Mouse (Mus musculus): ENCODE measurements around the gene Tpbpa. TPM values are rescaled to one million over a fixed set of nuclear protein-coding genes. Genes with fewer than 3 reads are reported as not detected.
"Not testable (repeated sequence)": the region's sequence is repeated elsewhere in the genome, so short reads cannot be mapped to it uniquely, and the experiment has no call there.

The Tpbpa gene
- polyA plus RNA-seq (2015; fragmentation: Nextera tagmentation; extraction: Ambion mirVana) = not detected in 2 replicates

DNA sequence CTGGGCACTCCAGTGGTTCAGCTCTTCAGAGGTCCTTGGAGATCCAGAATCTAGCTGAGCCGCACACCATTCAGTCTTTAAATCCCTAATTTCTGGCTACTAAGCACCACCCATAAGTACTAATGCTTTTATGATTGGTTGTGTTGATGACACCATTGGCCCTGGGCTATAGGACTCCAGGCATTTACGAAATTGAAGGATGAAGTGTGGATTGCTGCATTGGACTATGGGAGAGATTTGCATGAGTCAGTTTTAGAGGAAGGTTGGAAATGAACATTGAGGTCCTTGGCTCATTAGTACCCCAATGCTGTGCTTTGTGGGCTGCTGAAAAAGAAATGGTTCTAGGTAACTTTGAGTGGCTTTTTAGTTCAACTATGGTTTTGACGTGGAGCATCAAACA is at the start of gene Tpbpa:
Gene Tpbpa, minus strand, starts transcription at position 101 of the 400 bp plus-strand sequence.
- ATAC-seq; H3K4me1 ChIP-seq (ENCODE audit: control insufficient read depth, insufficient read depth, low read depth, low read length); H3K36me3 ChIP-seq (ENCODE audit: control insufficient read depth, insufficient read depth, low read length); H3K9ac ChIP-seq (ENCODE audit: low read depth, low read length); H3K4me2 ChIP-seq (ENCODE audit: low read length); H3K27me3 ChIP-seq (replicated peaks; ENCODE audit: control insufficient read depth, insufficient read depth, low read length); H3K27ac ChIP-seq (ENCODE audit: low read depth, low read length); H3K4me3 ChIP-seq (ENCODE audit: low read length); H3K9me3 ChIP-seq (ENCODE audit: control insufficient read depth, low read length): not testable (repeated sequence)
- WGBS = 79% methylated on average over 3 of the region's 3 CpGs

- H3K4me3 ChIP-seq (ENCODE audit: low read length); H3K27ac ChIP-seq (ENCODE audit: low read depth, low read length); H3K4me2 ChIP-seq (ENCODE audit: low read length); H3K27me3 ChIP-seq (replicated peaks; ENCODE audit: control insufficient read depth, insufficient read depth, low read length); H3K4me1 ChIP-seq (ENCODE audit: control insufficient read depth, insufficient read depth, low read depth, low read length); H3K36me3 ChIP-seq (ENCODE audit: control insufficient read depth, insufficient read depth, low read length); H3K9me3 ChIP-seq (ENCODE audit: control insufficient read depth, low read length); ATAC-seq; H3K9ac ChIP-seq (ENCODE audit: low read depth, low read length): not testable (repeated sequence)
- WGBS = 81% methylated on average over 4 of the region's 5 CpGs
Observed at GRCm38 (mm10) chr13:60986915-60987314, 45.1 kb upstream of the Tpbpa start.

DNA sequence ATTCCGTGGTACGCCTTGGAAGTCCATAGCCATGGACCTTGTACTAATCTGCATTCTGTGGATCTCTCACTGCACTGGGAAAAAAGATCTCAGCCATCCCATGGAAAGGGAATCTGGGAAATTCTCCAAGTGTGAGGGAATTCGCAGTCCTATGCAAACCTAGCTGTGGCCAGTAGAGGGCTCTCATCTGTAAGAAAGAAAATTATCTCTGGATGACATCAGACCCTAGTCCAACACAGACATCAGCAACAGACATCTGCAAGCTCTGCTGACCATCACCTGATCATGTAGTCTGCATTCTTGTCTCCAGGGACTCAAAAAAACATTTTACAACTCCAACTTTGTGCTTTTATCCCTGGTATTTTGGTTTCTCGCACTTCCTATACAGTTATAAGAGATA is 30.5 kb upstream of the Tpbpa start:
- not testable (repeated sequence) for ATAC-seq; H3K36me3 ChIP-seq (ENCODE audit: control insufficient read depth, insufficient read depth, low read length); H3K27me3 ChIP-seq (replicated peaks; ENCODE audit: control insufficient read depth, insufficient read depth, low read length); H3K4me1 ChIP-seq (ENCODE audit: control insufficient read depth, insufficient read depth, low read depth, low read length); H3K4me3 ChIP-seq (ENCODE audit: low read length); H3K9me3 ChIP-seq (ENCODE audit: control insufficient read depth, low read length); H3K27ac ChIP-seq (ENCODE audit: low read depth, low read length); H3K9ac ChIP-seq (ENCODE audit: low read depth, low read length); H3K4me2 ChIP-seq (ENCODE audit: low read length)
- WGBS = 65% methylated on average over 4 of the region's 4 CpGs

DNA sequence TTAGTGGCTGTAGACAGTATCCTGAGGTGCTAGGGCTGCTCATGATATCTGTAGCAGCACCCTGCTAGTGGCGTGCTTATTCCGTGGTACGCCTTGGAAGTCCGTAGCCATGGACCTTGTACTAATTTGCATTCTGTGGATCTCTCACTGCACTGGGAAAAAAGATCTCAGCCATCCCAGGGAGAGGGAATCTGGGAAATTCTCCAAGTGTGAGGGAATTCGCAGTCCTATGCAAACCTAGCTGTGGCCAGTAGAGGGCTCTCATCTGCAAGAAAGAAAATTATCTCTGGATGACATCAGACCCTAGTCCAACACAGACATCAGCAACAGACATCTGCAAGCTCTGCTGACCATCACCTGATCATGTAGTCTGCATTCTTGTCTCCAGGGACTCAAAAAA is 22.2 kb upstream of the Tpbpa start:
- 40% methylated on average over 4 of the region's 5 CpGs for WGBS
- peaks cover 11% of the 10 kb centered on the region for H3K9me3 ChIP-seq (ENCODE audit: control insufficient read depth, low read length)
- not testable (repeated sequence) for H3K4me3 ChIP-seq (ENCODE audit: low read length); H3K27me3 ChIP-seq (replicated peaks; ENCODE audit: control insufficient read depth, insufficient read depth, low read length); H3K27ac ChIP-seq (ENCODE audit: low read depth, low read length); H3K4me1 ChIP-seq (ENCODE audit: control insufficient read depth, insufficient read depth, low read depth, low read length); H3K9ac ChIP-seq (ENCODE audit: low read depth, low read length); H3K4me2 ChIP-seq (ENCODE audit: low read length); H3K36me3 ChIP-seq (ENCODE audit: control insufficient read depth, insufficient read depth, low read length); ATAC-seq

DNA sequence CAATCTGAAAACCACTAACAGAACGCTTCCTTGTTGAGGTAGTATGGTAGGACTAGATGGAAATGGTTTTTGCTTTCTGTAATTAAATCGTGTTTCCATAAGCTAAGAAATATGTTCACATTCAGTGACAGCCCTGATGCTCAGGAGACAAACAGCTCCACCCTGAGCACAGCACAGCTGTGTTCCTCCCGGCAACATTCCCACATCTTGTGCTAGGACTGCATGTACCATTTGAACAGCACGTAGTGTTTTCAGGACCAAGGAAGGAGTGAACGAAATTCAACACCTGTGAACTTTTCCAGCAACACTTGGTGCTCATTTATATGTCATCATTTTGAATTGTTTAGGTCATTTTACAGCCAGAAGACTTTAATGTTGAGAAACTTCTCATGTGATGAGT is 19.9 kb upstream of the Tpbpa start:
- Histone ChIP-seq H3K27me3 (replicated peaks; ENCODE audit: control insufficient read depth, insufficient read depth, low read length) (no peaks in the 10 kb centered on the region), H3K4me2 (ENCODE audit: low read length) (no peak overlapping the region), H3K9me3 (ENCODE audit: control insufficient read depth, low read length) (peaks cover 15% of the 10 kb centered on the region), H3K9ac (ENCODE audit: low read depth, low read length) (no peak overlapping the region), H3K27ac (ENCODE audit: low read depth, low read length) (no peak overlapping the region), H3K4me3 (ENCODE audit: low read length) (no peak overlapping the region), H3K4me1 (ENCODE audit: control insufficient read depth, insufficient read depth, low read depth, low read length) (no peaks in the 10 kb centered on the region), H3K36me3 (ENCODE audit: control insufficient read depth, insufficient read depth, low read length) (no peaks in the 10 kb centered on the region)
- WGBS = 72% methylated on average over 5 of the region's 5 CpGs
- ATAC-seq = no peak

DNA sequence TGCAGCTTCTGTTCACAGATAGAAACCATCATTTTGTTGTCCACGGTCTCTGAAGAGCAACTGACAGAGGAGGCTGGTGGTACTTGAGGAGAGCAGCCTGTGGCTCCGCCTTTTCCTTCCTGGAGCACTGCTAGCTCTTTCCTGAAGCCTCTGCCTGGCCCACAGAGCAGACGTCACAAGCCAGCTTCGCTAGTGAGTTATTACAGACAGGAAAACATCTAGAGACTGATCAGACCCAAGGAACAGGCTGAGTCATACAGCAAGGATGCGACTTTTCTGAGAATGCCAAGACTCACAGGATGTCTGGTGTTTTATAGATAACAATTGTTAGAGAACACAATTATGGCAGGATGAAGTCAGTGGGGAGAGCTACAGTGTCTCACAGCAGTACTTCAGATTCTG is 5.3 kb downstream of the Tpbpa start, which contains the start of the genes Gm49391 and Ctla2a:
Gene Gm49391, minus strand, starts transcription at position 72 of the 402 bp plus-strand sequence.
Gene Ctla2a, minus strand, starts transcription at position 126 of the 402 bp plus-strand sequence.
- Histone ChIP-seq H3K4me3 (ENCODE audit: low read length) (no peak within 1 kb of the TSS), H3K27me3 (replicated peaks; ENCODE audit: control insufficient read depth, insufficient read depth, low read length) (no peaks in the 10 kb centered on the region), H3K9ac (ENCODE audit: low read depth, low read length) (no peak within 1 kb of the TSS)

DNA sequence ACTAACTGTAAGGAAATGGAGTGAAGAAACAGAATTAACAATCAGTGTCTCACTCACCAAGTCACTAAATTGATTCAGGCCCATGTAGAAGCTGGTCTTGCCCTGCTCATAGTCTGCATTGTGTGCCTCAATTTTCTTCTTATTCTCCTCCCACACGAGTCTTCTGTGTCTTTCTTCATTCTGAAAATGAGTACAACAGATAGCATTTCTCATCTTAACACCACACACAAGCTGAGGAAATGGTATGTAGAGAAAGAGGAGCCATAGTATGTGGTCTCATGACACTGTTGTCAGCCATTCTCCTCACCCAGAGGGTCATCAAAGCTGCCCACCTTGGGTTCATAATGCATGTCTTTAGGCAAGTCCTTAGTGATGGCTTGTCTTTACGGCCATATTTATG is 6.3 kb downstream of the Tpbpa start, which contains the start of gene Gm49393:
Gene Gm49393, minus strand, starts transcription at position 101 of the 400 bp plus-strand sequence.
- H3K9me3 ChIP-seq (ENCODE audit: control insufficient read depth, low read length); H3K27ac ChIP-seq (ENCODE audit: low read depth, low read length); H3K36me3 ChIP-seq (ENCODE audit: control insufficient read depth, insufficient read depth, low read length); H3K4me3 ChIP-seq (ENCODE audit: low read length); H3K9ac ChIP-seq (ENCODE audit: low read depth, low read length); ATAC-seq; H3K27me3 ChIP-seq (replicated peaks; ENCODE audit: control insufficient read depth, insufficient read depth, low read length); H3K4me1 ChIP-seq (ENCODE audit: control insufficient read depth, insufficient read depth, low read depth, low read length); H3K4me2 ChIP-seq (ENCODE audit: low read length): not testable (repeated sequence)
- WGBS = 71% methylated on average over 2 of the region's 2 CpGs

More for the DNA sequence above, 5.3 kb downstream of the Tpbpa start, which contains the start of the genes Gm49391 and Ctla2a:
- Histone ChIP-seq H3K4me1 (ENCODE audit: control insufficient read depth, insufficient read depth, low read depth, low read length) (no peaks in the 10 kb centered on the region), H3K36me3 (ENCODE audit: control insufficient read depth, insufficient read depth, low read length) (no peaks in the 10 kb centered on the region), H3K9me3 (ENCODE audit: control insufficient read depth, low read length) (peaks cover 2% of the 10 kb centered on the region; the same call in 1 of the 2 replicates), H3K4me2 (ENCODE audit: low read length) (no peak within 1 kb of the TSS), H3K27ac (ENCODE audit: low read depth, low read length) (no peak within 1 kb of the TSS)
- 76% methylated on average over 5 of the region's 5 CpGs for WGBS
- ATAC-seq = no peak

DNA sequence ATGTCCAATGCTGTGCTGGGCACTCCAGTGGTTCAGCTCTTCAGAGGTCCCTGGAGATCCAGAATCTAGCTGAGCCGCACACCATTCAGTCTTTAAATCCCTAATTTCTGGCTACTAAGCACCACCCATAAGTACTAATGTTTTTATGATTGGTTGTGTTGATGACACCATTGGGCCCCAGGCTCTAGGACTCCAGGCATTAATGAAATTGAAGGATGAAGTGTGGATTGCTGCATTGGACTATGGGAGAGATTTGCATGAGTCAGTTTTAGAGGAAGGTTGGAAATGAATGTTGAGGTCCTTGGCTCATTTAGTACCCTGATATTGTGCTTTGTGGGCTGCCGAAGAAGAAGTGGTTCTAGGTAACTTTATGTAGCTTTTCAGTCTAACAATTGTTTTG is 37.0 kb downstream of the Tpbpa start, which contains the start of gene Tpbpb:
Gene Tpbpb, minus strand, starts transcription at position 101 of the 400 bp plus-strand sequence.
- H3K4me1 ChIP-seq (ENCODE audit: control insufficient read depth, insufficient read depth, low read depth, low read length); H3K9ac ChIP-seq (ENCODE audit: low read depth, low read length); H3K4me3 ChIP-seq (ENCODE audit: low read length); H3K36me3 ChIP-seq (ENCODE audit: control insufficient read depth, insufficient read depth, low read length); ATAC-seq; H3K27ac ChIP-seq (ENCODE audit: low read depth, low read length); H3K27me3 ChIP-seq (replicated peaks; ENCODE audit: control insufficient read depth, insufficient read depth, low read length); H3K4me2 ChIP-seq (ENCODE audit: low read length); H3K9me3 ChIP-seq (ENCODE audit: control insufficient read depth, low read length): not testable (repeated sequence)
- 83% methylated on average over 2 of the region's 2 CpGs for WGBS

- H3K4me1 ChIP-seq (ENCODE audit: control insufficient read depth, insufficient read depth, low read depth, low read length) = no peaks in the 10 kb centered on the region
- no peak within 1 kb of the TSS for H3K27ac ChIP-seq (ENCODE audit: low read depth, low read length)
- H3K9ac ChIP-seq (ENCODE audit: low read depth, low read length) = no peak within 1 kb of the TSS
- ATAC-seq = no peak
- no peaks in the 10 kb centered on the region for H3K9me3 ChIP-seq (ENCODE audit: control insufficient read depth, low read length)
- no peaks in the 10 kb centered on the region for H3K36me3 ChIP-seq (ENCODE audit: control insufficient read depth, insufficient read depth, low read length)
- 85% methylated on average over 3 of the region's 3 CpGs for WGBS
- H3K4me2 ChIP-seq (ENCODE audit: low read length) = no peak within 1 kb of the TSS
- H3K4me3 ChIP-seq (ENCODE audit: low read length) = no peak within 1 kb of the TSS
- H3K27me3 ChIP-seq (replicated peaks; ENCODE audit: control insufficient read depth, insufficient read depth, low read length) = no peaks in the 10 kb centered on the region
Observed at GRCm38 (mm10) chr13:60897328-60897727, 44.5 kb downstream of the Tpbpa start, which contains the start of gene Ctla2b. Ctla2b (minus strand) TSS chr13:60897447.

All from hindbrain, embryonic 16.5 days (tissue).